Mouse (Mus musculus) kidney, embryonic 15.5 days (tissue): ENCODE data around the gene Mlx. TPM values are rescaled to one million over a fixed set of nuclear protein-coding genes. Genes with fewer than 3 reads are reported as not detected.

ENCODE experiments used
- ATAC-seq: fragments of 200-750 bp; cut with Nextera tagmentation; replicated peaks from 2 replicates; pipeline ENCODE4 v1.8.0; 2017; ENCODE audit warnings: moderate TSS enrichment; ENCODE audit not compliant: low FRiP score
- H3K27ac ChIP-seq: fragments of 300-500 bp; sonication (generic); 2 replicates; pipeline ENCODE4 v1.5.1; 2015; ENCODE audit warnings: mild to moderate bottlenecking, inconsistent platforms
- H3K27me3 ChIP-seq: fragments of 300-500 bp; sonication (generic); 2 replicates; pipeline ENCODE4 v1.6.1; 2015; ENCODE audit warnings: inconsistent platforms
- H3K36me3 ChIP-seq: fragments of 300-500 bp; sonication (generic); 2 replicates; pipeline ENCODE4 v1.6.1; 2015; ENCODE audit warnings: inconsistent platforms
- H3K4me1 ChIP-seq: fragments of 300-500 bp; sonication (generic); 2 replicates; pipeline ENCODE4 v1.6.1; 2015; ENCODE audit warnings: inconsistent platforms
- H3K4me2 ChIP-seq: fragments of 300-500 bp; sonication (generic); 2 replicates; pipeline ENCODE4 v1.6.1; 2015; ENCODE audit warnings: moderate library complexity, mild to moderate bottlenecking, inconsistent platforms
- H3K4me3 ChIP-seq: fragments of 300-500 bp; sonication (generic); replicated peaks from 2 replicates; pipeline ENCODE4 v1.5.1; 2015; ENCODE audit warnings: mild to moderate bottlenecking, inconsistent platforms
- H3K9ac ChIP-seq: fragments of 300-500 bp; sonication (generic); 2 replicates; pipeline ENCODE4 v1.6.1; 2015; ENCODE audit warnings: mild to moderate bottlenecking, inconsistent platforms
- H3K9me3 ChIP-seq: fragments of 300-500 bp; sonication (generic); replicated peaks from 2 replicates; pipeline ENCODE4 v1.6.1; 2016; ENCODE audit warnings: inconsistent platforms
- WGBS: fragments of 180-500 bp; shearing (Covaris S2); methylation state at CpG from one replicate; pipeline ENCODE4 v1.1.7; 2015; ENCODE audit warnings: mixed read lengths; 5-methylcytosine and 5-hydroxymethylcytosine counted together
- microRNA-seq: library from miRNA; unstranded; fragments of <30 nt; microRNA quantifications from one replicate; pipeline ENCODE4, GENCODE M21; 2016
- polyA plus RNA-seq: library from polyadenylated mRNA; unstranded; fragments of >200 nt; fragmentation: Nextera tagmentation; extraction: Ambion mirVana; gene quantifications from 2 replicates; pipeline ENCODE4 v1.2.1, GENCODE M21; 2015

The Mlx gene
- polyA plus RNA-seq, 1 experiment from 2014 or later = 46.9 TPM

GRCm38 (mm10) chr11:101131187-101131586 is 44.1 kb downstream of the Mlx start:
- Histone ChIP-seq H3K9me3 (no peaks in the 10 kb centered on the region; the same call in 1 of the 2 replicates), H3K4me2 (no peak overlapping the region), H3K27me3 (no peaks in the 10 kb centered on the region), H3K36me3 (peaks cover 8% of the 10 kb centered on the region), H3K9ac (no peak overlapping the region), H3K4me3 (no peak overlapping the region), H3K27ac (no peak overlapping the region), H3K4me1 (peaks cover 9% of the 10 kb centered on the region)
- ATAC-seq = no peak
- WGBS = 83% methylated on average over 2 of the region's 2 CpGs

DNA sequence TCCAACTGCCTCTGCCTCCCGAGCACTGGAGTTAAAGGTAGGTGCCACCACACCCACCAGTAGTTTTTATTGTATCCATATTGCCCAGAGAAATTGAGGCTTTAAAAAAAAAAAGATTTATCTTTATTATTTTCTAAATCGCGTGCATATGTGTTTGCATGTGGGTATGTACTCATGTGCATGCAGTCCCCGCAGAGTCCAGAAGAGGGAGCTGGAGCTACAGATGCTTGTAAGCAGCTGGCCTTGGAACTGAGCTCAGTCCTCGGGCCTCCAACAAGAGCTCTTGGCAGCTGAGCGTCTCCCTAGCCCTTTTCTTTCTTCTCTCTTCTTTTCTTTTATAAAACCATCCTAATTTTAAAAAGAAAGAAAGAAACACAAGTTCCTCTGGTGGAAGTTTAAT is 44.6 kb downstream of the Mlx start:
- WGBS = 89% methylated on average over 6 of the region's 6 CpGs
- H3K27me3 ChIP-seq = no peaks in the 10 kb centered on the region
- no peak for ATAC-seq
- no peak overlapping the region for H3K27ac ChIP-seq
- H3K4me1 ChIP-seq = peaks cover 9% of the 10 kb centered on the region
- H3K9ac ChIP-seq = no peak overlapping the region
- H3K4me3 ChIP-seq = no peak overlapping the region
- H3K9me3 ChIP-seq = no peaks in the 10 kb centered on the region; the same call in 1 of the 2 replicates
- peaks cover 3% of the 10 kb centered on the region for H3K36me3 ChIP-seq
- no peak overlapping the region for H3K4me2 ChIP-seq

- no peak for ATAC-seq
- Histone ChIP-seq H3K27me3 (no peaks in the 10 kb centered on the region), H3K4me2 (no peak overlapping the region), H3K9ac (no peak overlapping the region), H3K27ac (0 out of 2 replicates have a peak overlapping the region, but pooled peaks have one; percentile 5), H3K4me3 (no peak overlapping the region), H3K36me3 (no peaks in the 10 kb centered on the region), H3K4me1 (peaks cover 9% of the 10 kb centered on the region), H3K9me3 (no peaks in the 10 kb centered on the region; the same call in 1 of the 2 replicates)
- WGBS = 52% methylated on average over 12 of the region's 12 CpGs
Measured at GRCm38 (mm10) chr11:101133037-101133436, 46.0 kb downstream of the Mlx start.

GRCm38 (mm10) chr11:101134217-101134865 is 47.3 kb downstream of the Mlx start:
- no peak overlapping the region for H3K9ac ChIP-seq
- H3K4me3 ChIP-seq = no peak overlapping the region
- no peaks in the 10 kb centered on the region for H3K27me3 ChIP-seq
- ATAC-seq = no peak
- no peaks in the 10 kb centered on the region for H3K36me3 ChIP-seq
- no peak overlapping the region for H3K27ac ChIP-seq
- 57% methylated on average over 13 of the region's 13 CpGs for WGBS
- no peaks in the 10 kb centered on the region; the same call in 1 of the 2 replicates for H3K9me3 ChIP-seq
- no peak overlapping the region for H3K4me2 ChIP-seq
- H3K4me1 ChIP-seq = peaks cover 20% of the 10 kb centered on the region

- Histone ChIP-seq H3K27me3 (0 out of 2 replicates have a peak, but pooled peaks cover 2% of the 10 kb centered on the region), H3K36me3 (no peaks in the 10 kb centered on the region), H3K9ac (no peak overlapping the region), H3K4me2 (no peak overlapping the region), H3K4me1 (peaks cover 31% of the 10 kb centered on the region), H3K4me3 (no peak overlapping the region), H3K9me3 (no peaks in the 10 kb centered on the region), H3K27ac (peak overlapping the region; percentile 10; the same call in 1 of the 2 replicates)
- no peak for ATAC-seq
- 81% methylated on average over 7 of the region's 7 CpGs for WGBS
Measured at GRCm38 (mm10) chr11:101137000-101137399, 49.9 kb downstream of the Mlx start.

DNA sequence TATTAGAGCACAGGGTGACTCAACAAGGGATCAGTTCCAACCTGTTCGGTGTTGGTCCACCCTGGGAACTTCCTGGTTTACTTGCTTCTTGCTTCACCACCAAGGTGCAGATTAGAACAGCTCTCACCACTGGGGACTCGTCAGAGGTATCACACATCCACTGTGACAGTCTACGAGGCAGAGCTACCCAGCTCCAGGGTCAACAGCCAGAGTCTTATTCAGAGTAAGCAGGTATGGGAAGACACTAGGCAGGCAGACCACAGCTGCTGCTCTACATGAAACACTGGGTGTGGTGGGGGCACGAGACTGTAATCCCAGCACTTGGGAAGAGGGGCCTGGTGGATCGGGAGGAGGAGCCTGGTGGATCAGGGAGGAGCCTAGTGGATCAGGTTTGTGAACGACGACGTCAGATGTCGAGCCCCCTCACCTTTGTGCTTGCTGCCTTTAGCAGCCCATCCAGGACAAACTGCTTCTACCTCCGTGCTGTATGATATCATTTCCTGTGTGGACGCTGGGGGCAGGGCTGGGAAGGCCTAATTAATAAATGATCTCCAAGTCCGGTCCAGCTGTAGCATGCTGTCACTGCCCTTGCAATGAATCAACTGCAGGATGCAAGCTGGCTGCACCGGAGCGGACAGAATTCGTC is 51.6 kb downstream of the Mlx start:
- H3K4me1 ChIP-seq = peaks cover 34% of the 10 kb centered on the region
- 0 out of 2 replicates have a peak, but pooled peaks cover 2% of the 10 kb centered on the region for H3K27me3 ChIP-seq
- H3K9me3 ChIP-seq = no peaks in the 10 kb centered on the region
- no peaks in the 10 kb centered on the region for H3K36me3 ChIP-seq
- H3K4me2 ChIP-seq = peak overlapping the region; percentile 58
- H3K9ac ChIP-seq = 0 out of 2 replicates have a peak overlapping the region, but pooled peaks have one; percentile 21
- peak; percentile 67 for ATAC-seq
- peak overlapping the region; percentile 25 for H3K4me3 ChIP-seq
- H3K27ac ChIP-seq = peak overlapping the region; percentile 71
- 12% methylated on average over 15 of the region's 15 CpGs for WGBS

DNA sequence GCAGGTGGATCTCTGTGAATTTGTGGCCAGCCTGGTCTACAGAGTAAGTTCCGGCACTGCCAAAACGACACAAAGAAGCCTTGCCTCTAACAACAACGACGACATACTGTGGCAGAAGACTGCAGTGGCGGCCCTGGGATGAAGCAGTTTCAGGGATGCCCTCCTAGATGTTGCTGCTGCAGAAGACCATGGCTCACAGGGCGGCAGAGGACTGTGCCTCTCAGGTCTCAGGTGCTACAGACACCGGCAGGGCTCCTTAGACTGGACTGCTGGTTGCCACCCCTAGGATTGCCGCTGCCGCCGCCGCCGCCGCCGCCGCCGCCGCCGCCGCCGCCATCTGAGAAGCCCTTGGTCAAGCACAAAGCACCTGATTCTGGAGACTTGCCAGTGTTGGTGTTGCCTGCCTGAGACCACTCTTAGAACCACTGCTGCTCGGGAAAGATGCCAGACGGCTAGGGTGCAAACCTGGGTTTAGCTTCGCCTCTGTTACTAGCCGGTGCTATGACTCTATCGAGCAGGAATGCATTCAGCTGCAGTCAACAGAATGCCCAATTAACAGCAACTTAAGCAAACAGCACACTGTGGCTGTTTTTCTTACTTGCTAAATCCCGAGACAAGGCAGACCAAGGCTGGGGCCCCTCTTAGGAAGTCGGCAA is 53.2 kb downstream of the Mlx start:
- Histone ChIP-seq H3K4me1 (peaks cover 35% of the 10 kb centered on the region), H3K4me3 (peak overlapping the region; percentile 26), H3K4me2 (peak overlapping the region; percentile 59), H3K9me3 (no peaks in the 10 kb centered on the region), H3K9ac (0 out of 2 replicates have a peak overlapping the region, but pooled peaks have one; percentile 11), H3K36me3 (no peaks in the 10 kb centered on the region), H3K27ac (0 out of 2 replicates have a peak overlapping the region, but pooled peaks have one; percentile 37), H3K27me3 (0 out of 2 replicates have a peak, but pooled peaks cover 2% of the 10 kb centered on the region)
- WGBS = 38% methylated on average over 27 of the region's 27 CpGs
- ATAC-seq = no peak

DNA sequence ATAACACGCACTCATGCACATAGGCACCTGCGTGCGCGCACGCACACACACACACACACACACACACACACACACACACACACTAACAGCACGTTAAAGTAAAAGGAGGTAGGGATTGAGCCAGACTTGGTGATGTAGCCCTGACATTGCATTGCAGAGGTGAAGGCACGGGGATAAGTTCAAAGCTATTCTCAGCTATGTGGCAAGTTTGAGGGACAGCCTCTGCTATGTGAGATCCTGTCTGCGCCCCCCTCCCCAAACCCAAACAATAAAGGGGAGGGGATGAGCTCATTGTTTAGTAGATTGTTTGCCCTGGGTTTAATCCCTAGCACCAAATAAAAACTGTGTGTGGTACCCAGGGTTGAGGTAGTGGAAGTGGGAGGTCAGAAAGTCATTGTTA is 54.0 kb downstream of the Mlx start:
- H3K36me3 ChIP-seq = no peaks in the 10 kb centered on the region
- H3K4me3 ChIP-seq = no peak overlapping the region
- ATAC-seq = no peak
- no peak overlapping the region for H3K4me2 ChIP-seq
- no peak overlapping the region for H3K27ac ChIP-seq
- H3K9ac ChIP-seq = no peak overlapping the region
- H3K4me1 ChIP-seq = peaks cover 35% of the 10 kb centered on the region
- WGBS = 85% methylated on average over 8 of the region's 8 CpGs
- H3K27me3 ChIP-seq = 0 out of 2 replicates have a peak, but pooled peaks cover 2% of the 10 kb centered on the region
- H3K9me3 ChIP-seq = no peaks in the 10 kb centered on the region

Small RNAs within 50 kb of the gene (microRNA-seq; reads per million reads assigned to microRNA genes)
- gene Gm27626 = not detected

Other genes with a start within 250 kb of the Mlx start
- gene Stat5b, start 236.6 kb upstream of the Mlx start, polyA plus RNA-seq = 19.6 and 19.9 TPM in 2 replicates
- gene Stat5a, start 227.9 kb upstream of the Mlx start, polyA plus RNA-seq = 3.1 and 3.7 TPM in 2 replicates
- 44.8 and 45.1 TPM in 2 replicates for gene Stat3, start 147.7 kb upstream of the Mlx start, polyA plus RNA-seq
- gene Cavin1, start 116.4 kb upstream of the Mlx start, polyA plus RNA-seq = 131 and 150 TPM in 2 replicates
- gene Atp6v0a1, start 77.8 kb upstream of the Mlx start, polyA plus RNA-seq = 36.1 and 46.0 TPM in 2 replicates
- gene Naglu, start 17.3 kb upstream of the Mlx start, polyA plus RNA-seq = 16.8 TPM in 2 replicates
- 0.19 and 0.24 TPM in 2 replicates for gene Hsd17b1, start 8.9 kb upstream of the Mlx start, polyA plus RNA-seq
- 46.3 and 46.7 TPM in 2 replicates for gene Coasy, start 4.7 kb upstream of the Mlx start, polyA plus RNA-seq
- gene Psmc3ip, start 8.2 kb downstream of the Mlx start, polyA plus RNA-seq = 37.3 and 38.0 TPM in 2 replicates
- gene Retreg3, start 32.6 kb downstream of the Mlx start, polyA plus RNA-seq = 21.3 and 24.5 TPM in 2 replicates
- gene Tubg1, start 32.7 kb downstream of the Mlx start, polyA plus RNA-seq = 86.3 and 99.6 TPM in 2 replicates
- 3.8 and 4.2 TPM in 2 replicates for gene Tubg2, start 68.6 kb downstream of the Mlx start, polyA plus RNA-seq
- 1.9 and 2.0 TPM in 2 replicates for gene Cntnap1, start 83.2 kb downstream of the Mlx start, polyA plus RNA-seq
- gene Plekhh3, start 84.1 kb downstream of the Mlx start, polyA plus RNA-seq = 17.0 and 18.6 TPM in 2 replicates
- gene Ccr10, start 88.2 kb downstream of the Mlx start, polyA plus RNA-seq = 0.78 and 0.82 TPM in 2 replicates
- 22.9 and 27.0 TPM in 2 replicates for gene Ezh1, start 139.2 kb downstream of the Mlx start, polyA plus RNA-seq
- 220 and 232 TPM in 2 replicates for gene Ramp2, start 158.8 kb downstream of the Mlx start, polyA plus RNA-seq
- 135 and 147 TPM in 2 replicates for gene Vps25, start 166.4 kb downstream of the Mlx start, polyA plus RNA-seq
- 25.5 and 27.2 TPM in 2 replicates for gene Wnk4, start 173.3 kb downstream of the Mlx start, polyA plus RNA-seq
- 1.6 and 3.1 TPM in 2 replicates for gene Cntd1, start 191.7 kb downstream of the Mlx start, polyA plus RNA-seq
- 185 and 195 TPM in 2 replicates for gene Coa3, start 191.8 kb downstream of the Mlx start, polyA plus RNA-seq
- gene Becn1, start 215.0 kb downstream of the Mlx start, polyA plus RNA-seq = 162 and 166 TPM in 2 replicates
- 153 and 156 TPM in 2 replicates for gene Psme3, start 228.9 kb downstream of the Mlx start, polyA plus RNA-seq
- gene Aoc2, start 237.8 kb downstream of the Mlx start, polyA plus RNA-seq = 1.7 and 2.0 TPM in 2 replicates
- 0.57 and 0.97 TPM in 2 replicates for gene Aoc3, start 243.3 kb downstream of the Mlx start, polyA plus RNA-seq